Mouse (Mus musculus) MEL (cell line): ENCODE measurements around the gene Polrmt. TPM values are rescaled to one million over a fixed set of nuclear protein-coding genes. Genes with fewer than 3 reads are reported as not detected.

Source experiments
- DNase-seq: peaks from one replicate; pipeline ENCODE4 v3.0.0; 2011; ENCODE audit warnings: low read depth, low spot score
- H3K27ac ChIP-seq: 2 replicates; pipeline ENCODE4 v1.5.1; 2012; ENCODE audit warnings: low read depth, mild to moderate bottlenecking, control low read depth, low read length, moderate library complexity; ENCODE audit not compliant: control insufficient read depth
- H3K27me3 ChIP-seq, 2 experiments: fragments of 150-350 bp in 1 of 2; sonication (generic) in 1 of 2; 2 replicates each; pipeline ENCODE4 v1.6.1; 2012; ENCODE audit warnings: low read length in 2 of 2, mild to moderate bottlenecking in 2 of 2, improper control_type of control experiment in 1 of 2, moderate library complexity in 1 of 2; ENCODE audit not compliant: insufficient read depth in 2 of 2, control insufficient read depth in 1 of 2
- H3K36me3 ChIP-seq, 2 experiments: 2 replicates each; pipeline ENCODE4 v1.6.1; 2012 to 2014; ENCODE audit warnings: low read length in 2 of 2, improper control_type of control experiment in 1 of 2, inconsistent platforms in 1 of 2, mild to moderate bottlenecking in 1 of 2; ENCODE audit not compliant: insufficient read depth in 2 of 2, control insufficient read depth in 1 of 2
- H3K4me1 ChIP-seq, 2 experiments: fragments of 150-350 bp in 1 of 2; sonication (generic) in 1 of 2; 2 replicates each; pipeline ENCODE4 v1.6.1; 2012; ENCODE audit warnings: low read length in 2 of 2, improper control_type of control experiment in 1 of 2, mild to moderate bottlenecking in 1 of 2; ENCODE audit not compliant: insufficient read depth in 2 of 2, control insufficient read depth in 1 of 2
- H3K4me3 ChIP-seq, 2 experiments: fragments of 150-350 bp in 1 of 2; sonication (generic) in 1 of 2; 2 replicates each; pipeline ENCODE4 v1.5.1; 2012; ENCODE audit warnings: low read depth in 2 of 2, low read length in 2 of 2, mild to moderate bottlenecking in 2 of 2, moderate library complexity in 2 of 2, control low read depth in 1 of 2, improper control_type of control experiment in 1 of 2; ENCODE audit not compliant: control insufficient read depth in 1 of 2, insufficient read depth in 1 of 2
- H3K79me2 ChIP-seq: 2 replicates; pipeline ENCODE4 v1.6.1; 2012; ENCODE audit warnings: mild to moderate bottlenecking, low read length, moderate library complexity; ENCODE audit not compliant: control insufficient read depth, poor library complexity, insufficient read depth
- H3K9ac ChIP-seq: 2 replicates; pipeline ENCODE4 v1.6.1; 2012; ENCODE audit warnings: low read depth, mild to moderate bottlenecking, control low read depth, low read length, moderate library complexity; ENCODE audit not compliant: control insufficient read depth, poor library complexity, severe bottlenecking
- H3K9me3 ChIP-seq: fragments of 150-350 bp; sonication (generic); replicated peaks from 2 replicates; pipeline ENCODE4 v1.6.1; 2012; ENCODE audit warnings: mild to moderate bottlenecking, low read length, improper control_type of control experiment, moderate library complexity; ENCODE audit not compliant: insufficient read depth
- BHLHE40 ChIP-seq: IDR thresholded peaks from 2 replicates; pipeline ENCODE4 v1.6.1; 2012; ENCODE audit warnings: low read depth, mild to moderate bottlenecking, inconsistent platforms, low read length, improper control_type of control experiment, borderline replicate concordance
- GABPA ChIP-seq: IDR thresholded peaks from 2 replicates; pipeline ENCODE4 v1.6.1; 2012; ENCODE audit warnings: low read depth, mild to moderate bottlenecking, inconsistent platforms, low read length, improper control_type of control experiment, moderate library complexity
- GATA1 ChIP-seq: IDR thresholded peaks from 2 replicates; pipeline ENCODE4 v1.6.1; 2011; ENCODE audit warnings: low read depth, low read length, improper control_type of control experiment
- HCFC1 ChIP-seq: IDR thresholded peaks from 2 replicates; pipeline ENCODE4 v1.6.1; 2012; ENCODE audit warnings: low read depth, mild to moderate bottlenecking, inconsistent platforms, low read length, improper control_type of control experiment, moderate library complexity
- MYC ChIP-seq: IDR thresholded peaks from 2 replicates; pipeline ENCODE4 v1.6.1; 2011; ENCODE audit warnings: low read depth, mild to moderate bottlenecking, low read length, improper control_type of control experiment, moderate library complexity
- NELFE ChIP-seq: IDR thresholded peaks from 2 replicates; pipeline ENCODE4 v1.6.1; 2011; ENCODE audit warnings: low read depth, low read length, improper control_type of control experiment
- POLR2A ChIP-seq, 2 experiments: IDR thresholded peaks; 2 replicates each; pipeline ENCODE4 v1.6.1; 2011 to 2012; ENCODE audit warnings: low read length in 2 of 2, mild to moderate bottlenecking in 2 of 2, control low read depth in 1 of 2, improper control_type of control experiment in 1 of 2, low read depth in 1 of 2, moderate library complexity in 1 of 2; ENCODE audit not compliant: control insufficient read depth in 1 of 2, insufficient read depth in 1 of 2, poor library complexity in 1 of 2
- POLR2AphosphoS2 ChIP-seq: IDR thresholded peaks from 2 replicates; pipeline ENCODE4 v1.6.1; 2011; ENCODE audit warnings: low read length, improper control_type of control experiment
- RCOR1 ChIP-seq: IDR thresholded peaks from 2 replicates; pipeline ENCODE4 v1.6.1; 2012; ENCODE audit warnings: low read depth, mild to moderate bottlenecking, inconsistent platforms, low read length, improper control_type of control experiment
- SIN3A ChIP-seq: IDR thresholded peaks from 2 replicates; pipeline ENCODE4 v1.6.1; 2012; ENCODE audit warnings: low read length, improper control_type of control experiment, inconsistent platforms
- SMC3 ChIP-seq: IDR thresholded peaks from 2 replicates; pipeline ENCODE4 v1.6.1; 2011; ENCODE audit warnings: low read depth, low read length, improper control_type of control experiment
- TAL1 ChIP-seq: IDR thresholded peaks from 2 replicates; pipeline ENCODE4 v1.6.1; 2012; ENCODE audit warnings: mild to moderate bottlenecking, inconsistent platforms, low read length, moderate library complexity, mixed read lengths
- TBP ChIP-seq: IDR thresholded peaks from 2 replicates; pipeline ENCODE4 v1.8.0; 2011; ENCODE audit warnings: low read depth, low read length, improper control_type of control experiment
- TCF12 ChIP-seq: IDR thresholded peaks from 2 replicates; pipeline ENCODE4 v1.6.1; 2014; ENCODE audit warnings: low read depth, mild to moderate bottlenecking, inconsistent platforms, low read length, improper control_type of control experiment, moderate library complexity
- USF1 ChIP-seq: IDR thresholded peaks from 2 replicates; pipeline ENCODE4 v1.6.1; 2014; ENCODE audit warnings: low read depth, mild to moderate bottlenecking, inconsistent platforms, low read length, improper control_type of control experiment, moderate library complexity
- USF2 ChIP-seq, 2 experiments: IDR thresholded peaks; 2 replicates each; pipeline ENCODE4 v1.6.1; 2011 to 2012; ENCODE audit warnings: improper control_type of control experiment in 2 of 2, low read length in 2 of 2, borderline replicate concordance in 1 of 2, inconsistent platforms in 1 of 2, low read depth in 1 of 2, mild to moderate bottlenecking in 1 of 2; ENCODE audit not compliant: insufficient read depth in 1 of 2
- ZNF384 ChIP-seq: IDR thresholded peaks from 2 replicates; pipeline ENCODE4 v1.6.1; 2012; ENCODE audit warnings: low read depth, mild to moderate bottlenecking, inconsistent platforms, low read length, improper control_type of control experiment
- polyA plus RNA-seq, 2 experiments: library from polyadenylated mRNA; stranded (reverse) in 1 of 2; unstranded in 1 of 2; fragments of >175 nt in 1 of 2; fragments of >200 nt in 1 of 2; gene quantifications; 2 replicates each; pipeline versions ENCODE4 v1.2.1 to v1.2.4; 2012; ENCODE audit warnings: low replicate concordance in 2 of 2, low read depth in 1 of 2; ENCODE audit not compliant: insufficient read length in 2 of 2, insufficient read depth in 1 of 2, missing spikeins in 1 of 2
- total RNA-seq: library from RNA; depleted of rRNA; stranded (reverse); fragments of 300-350 nt; gene quantifications from 2 replicates; pipeline ENCODE4 v1.2.3, GENCODE M21; 2012

Gene Polrmt
- total and polyA plus RNA-seq, 3 experiments = 35.7 to 66.9 TPM; not detected in 1

GRCm38 (mm10) chr10:79700676-79701075 lies 45.7 kb downstream of the Polrmt start:
- Histone ChIP-seq H3K79me2 (peaks cover 14% of the 10 kb centered on the region), H3K4me3 (no peak overlapping the region), H3K4me1 (peaks cover 3 to 4% of the 10 kb centered on the region in 2 experiments; a peak in 3 of 4 replicates), H3K27me3 (no peaks in the 10 kb centered on the region), H3K9me3 (no peaks in the 10 kb centered on the region), H3K36me3 (peaks cover 0 to 4% of the 10 kb centered on the region in 2 experiments; a peak in 2 of 4 replicates), H3K9ac (no peak overlapping the region), H3K27ac (no peak overlapping the region)
- no peak for TF ChIP-seq TBP
- no peak for TF ChIP-seq NELFE
- no peak for DNase-seq

DNA sequence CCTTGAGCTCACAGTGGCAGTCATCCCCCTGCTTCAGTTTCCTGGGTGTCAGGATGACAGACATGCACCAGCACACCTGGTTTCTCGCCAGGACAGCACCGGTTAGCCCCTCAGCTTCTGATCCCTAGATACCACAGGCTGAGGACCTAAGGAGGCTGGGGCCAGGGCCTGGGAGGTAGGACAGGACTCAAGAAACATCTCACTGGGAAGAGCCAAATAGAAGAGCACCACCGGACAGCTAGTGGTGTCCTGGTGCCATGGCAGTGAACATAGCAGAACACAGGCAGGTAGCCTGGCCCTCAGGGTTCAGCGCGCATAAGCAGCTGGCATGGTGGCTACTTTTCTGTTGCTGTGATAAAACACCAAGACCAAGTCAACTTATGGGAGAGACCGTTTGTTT lies 47.9 kb downstream of the Polrmt start:
- TF ChIP-seq TCF12 = no peak
- TF ChIP-seq USF1 = no peak
- no peak for TF ChIP-seq SIN3A
- no peak for TF ChIP-seq HCFC1
- TF ChIP-seq POLR2AphosphoS2 = no peak
- TF ChIP-seq USF2 (IDR thresholded peaks at IDR 0.05; ENCODE audit: borderline replicate concordance in 1 of 2, insufficient read depth in 1 of 2, low read depth in 1 of 2, low read length in 2 of 2) = no peak
- no peak for TF ChIP-seq RCOR1
- TF ChIP-seq GABPA = no peak
- no peak for TF ChIP-seq BHLHE40
- no peak for TF ChIP-seq MYC
- TF ChIP-seq ZNF384 = no peak
- TF ChIP-seq GATA1 = no peak
- TF ChIP-seq TAL1 = no peak
- no peaks in the 10 kb centered on the region for H3K4me1 ChIP-seq

GRCm38 (mm10) chr10:79697916-79698315 lies 48.5 kb downstream of the Polrmt start:
- H3K27me3 ChIP-seq = no peaks in the 10 kb centered on the region
- no peak overlapping the region for H3K9ac ChIP-seq
- DNase-seq = no peak
- no peaks in the 10 kb centered on the region for H3K79me2 ChIP-seq
- H3K36me3 ChIP-seq = no peaks in the 10 kb centered on the region
- no peaks in the 10 kb centered on the region for H3K9me3 ChIP-seq
- no peaks in the 10 kb centered on the region for H3K4me1 ChIP-seq
- H3K27ac ChIP-seq = no peak overlapping the region
- TF ChIP-seq POLR2A (IDR thresholded peaks at IDR 0.05; ENCODE audit: control insufficient read depth in 1 of 2, insufficient read depth in 1 of 2, low read depth in 1 of 2, low read length in 2 of 2, poor library complexity in 1 of 2) (no peak), SMC3 (no peak)
- no peak overlapping the region for H3K4me3 ChIP-seq

More for the DNA sequence above, 47.9 kb downstream of the Polrmt start:
- no peaks in the 10 kb centered on the region for H3K36me3 ChIP-seq
- no peak overlapping the region for H3K27ac ChIP-seq
- no peak overlapping the region for H3K4me3 ChIP-seq
- H3K27me3 ChIP-seq = no peaks in the 10 kb centered on the region
- no peak for DNase-seq
- no peaks in the 10 kb centered on the region; the same call in 1 of the 2 replicates for H3K79me2 ChIP-seq
- no peak overlapping the region for H3K9ac ChIP-seq
- H3K9me3 ChIP-seq = no peaks in the 10 kb centered on the region
